Comparison of ENCODE assay signal across 27 mouse cellular contexts in the genomic region with DNA sequence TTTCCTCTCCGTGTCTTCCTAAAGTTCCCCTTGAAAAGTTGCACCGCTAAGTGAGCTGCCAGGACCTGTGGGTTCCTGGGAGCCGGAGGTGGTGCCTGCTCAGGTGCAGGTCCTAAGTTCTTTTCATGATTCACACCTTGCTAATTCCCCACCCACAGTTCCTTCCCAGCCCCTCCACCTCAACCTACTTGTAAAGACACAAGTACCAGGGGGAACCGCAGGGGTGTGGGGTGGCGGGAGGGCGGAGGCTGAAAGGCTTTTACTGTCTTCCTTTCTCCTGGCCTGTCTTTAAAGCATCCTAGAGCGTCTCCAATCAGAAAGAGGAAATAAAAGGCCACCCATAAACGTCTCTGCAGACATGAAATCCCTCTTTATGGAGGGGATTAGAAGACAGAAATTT. TPM values are rescaled to one million over a fixed set of nuclear protein-coding genes. Genes with fewer than 3 reads are reported as not detected.
A peak's percentile ranks its signal among the peaks of the same experiment; 100 is the strongest.
DNase-seq lines count a peak whose midpoint lies in the region; ATAC-seq lines count a peak whose summit lies in the region.
"Had no signal": no experiment of that assay in that cellular context is flagged by ENCODE, and none has a peak within 500 bp of the region (broad histone marks: within the 10 kb centered on the region; RNA-seq: fewer than 3 reads in every experiment).

No protein-coding gene starts in this region.

- peak; percentile 27 for DNase-seq in limb, embryonic 11.5 days (ENCODE audit: low spot score)
- no peak for DNase-seq in limb, embryonic 10.5 days (ENCODE audit: low spot score)
- DNase-seq in R1 (ENCODE audit: low read depth, low spot score), result peak; percentile 13
- peak; percentile 12 for DNase-seq in hindlimb bud, embryonic 11.5 days (ENCODE audit: extremely low spot score, low read depth, low spot score)
- DNase-seq in kidney, postnatal 25 days, result no peak
- DNase-seq: adrenal gland, postnatal 14 days; cerebellum, adult 9-10 months; gastrocnemius, postnatal 25 days; heart, adult 18-20 months; heart, postnatal 10 days; kidney, adult 8-10 months; kidney, postnatal 10 days; lung, embryonic 14.5 days; right cerebral cortex, adult 18-20 months; thymus, adult 2 months had no signal

- H3K9me3 ChIP-seq in limb, embryonic 11.5 days (ENCODE audit: control insufficient read depth, low read length), result no peaks in the 10 kb centered on the region
- H3K9me3 ChIP-seq in limb, embryonic 10.5 days (replicated peaks), result no peaks in the 10 kb centered on the region
- H3K9me3 ChIP-seq in midbrain, embryonic 16.5 days (replicated peaks; ENCODE audit: control insufficient read depth, low read length, poor library complexity, severe bottlenecking), result no peaks in the 10 kb centered on the region
- H3K9me3 ChIP-seq: forebrain, embryonic 10.5 days; heart, embryonic 12.5 days; limb, embryonic 15.5 days had no signal

- H3K4me2 ChIP-seq in limb, embryonic 11.5 days (ENCODE audit: low read depth, severe bottlenecking), result no peak overlapping the region
- no peak overlapping the region for H3K4me2 ChIP-seq in midbrain, embryonic 16.5 days (ENCODE audit: low read length)
- H3K4me2 ChIP-seq: heart, embryonic 12.5 days; limb, embryonic 15.5 days had no signal

- H3K36me3 ChIP-seq in limb, embryonic 11.5 days (ENCODE audit: control insufficient read depth, insufficient read depth, low read length), result no peaks in the 10 kb centered on the region
- no peaks in the 10 kb centered on the region for H3K36me3 ChIP-seq in limb, embryonic 10.5 days
- no peaks in the 10 kb centered on the region for H3K36me3 ChIP-seq in midbrain, embryonic 16.5 days (ENCODE audit: control insufficient read depth, insufficient read depth, low read length)
- H3K36me3 ChIP-seq: forebrain, embryonic 10.5 days; G1E; heart, embryonic 12.5 days; limb, embryonic 15.5 days had no signal

- H3K4me1 ChIP-seq in limb, embryonic 11.5 days (ENCODE audit: control insufficient read depth, insufficient read depth, low read length), result no peaks in the 10 kb centered on the region; the same call in 1 of the 2 replicates
- peaks cover 17% of the 10 kb centered on the region for H3K4me1 ChIP-seq in limb, embryonic 10.5 days
- H3K4me1 ChIP-seq in midbrain, embryonic 16.5 days (ENCODE audit: control insufficient read depth, insufficient read depth, low read length), result peaks cover 2% of the 10 kb centered on the region; the same call in 1 of the 2 replicates

- no peaks in the 10 kb centered on the region for H3K27me3 ChIP-seq in limb, embryonic 11.5 days (ENCODE audit: control insufficient read depth, insufficient read depth, low read length)
- no peaks in the 10 kb centered on the region for H3K27me3 ChIP-seq in limb, embryonic 10.5 days (ENCODE audit: low read depth, poor library complexity, severe bottlenecking)
- no peaks in the 10 kb centered on the region for H3K27me3 ChIP-seq in midbrain, embryonic 16.5 days (ENCODE audit: control insufficient read depth, insufficient read depth, low read depth, low read length)
- H3K27me3 ChIP-seq: heart, embryonic 12.5 days; limb, embryonic 15.5 days had no signal

- 11% methylated on average over 8 of the region's 8 CpGs for WGBS in limb, embryonic 11.5 days
- 24% methylated on average over 8 of the region's 8 CpGs for WGBS in limb, embryonic 10.5 days
- 29% methylated on average over 8 of the region's 8 CpGs for WGBS in midbrain, embryonic 16.5 days

- H3K9ac ChIP-seq in limb, embryonic 11.5 days (ENCODE audit: low read length), result no peak overlapping the region
- no peak overlapping the region for H3K9ac ChIP-seq in midbrain, embryonic 16.5 days (ENCODE audit: low read depth, low read length)
- H3K9ac ChIP-seq: heart, embryonic 12.5 days; limb, embryonic 15.5 days; liver, embryonic 14.5 days; lung, embryonic 14.5 days had no signal

- no peak overlapping the region for H3K4me3 ChIP-seq in limb, embryonic 11.5 days (ENCODE audit: low read depth, low read length)
- no peak overlapping the region for H3K4me3 ChIP-seq in limb, embryonic 10.5 days
- no peak overlapping the region for H3K4me3 ChIP-seq in midbrain, embryonic 16.5 days (ENCODE audit: low read depth, low read length)
- H3K4me3 ChIP-seq: forebrain, embryonic 10.5 days; heart, embryonic 12.5 days; limb, embryonic 15.5 days; myocyte had no signal

- ATAC-seq in limb, embryonic 11.5 days (ENCODE audit: insufficient number of reproducible peaks, low FRiP score, low TSS enrichment, low read depth), result no peak
- no peak for ATAC-seq in midbrain, embryonic 16.5 days
- ATAC-seq in megakaryocyte progenitor cell, adult 5-6 weeks (replicated peaks; ENCODE audit: poor library complexity), result no peak
- ATAC-seq: hindbrain, postnatal 0 days had no signal

- H3K27ac ChIP-seq in limb, embryonic 11.5 days (replicated peaks; ENCODE audit: low read depth, low read length), result no peak overlapping the region
- no peak overlapping the region for H3K27ac ChIP-seq in limb, embryonic 10.5 days
- H3K27ac ChIP-seq in midbrain, embryonic 16.5 days (ENCODE audit: low read length), result peak overlapping the region; percentile 23; the same call in 1 of the 2 replicates
- H3K27ac ChIP-seq: forebrain, embryonic 10.5 days; hindbrain, postnatal 0 days; limb, embryonic 15.5 days; liver, embryonic 14.5 days had no signal

RNA-seq across cellular contexts. Expression of gene Hsph1, which starts 52.7 kb away (rescaled TPM):
- polyA plus RNA-seq in limb, embryonic 11.5 days (2014; fragmentation: Nextera tagmentation; extraction: Ambion mirVana), result 126 and 150 TPM in 2 replicates
- 129 and 164 TPM in 2 replicates for polyA plus RNA-seq in limb, embryonic 10.5 days (2016; fragmentation: Nextera tagmentation; extraction: Ambion mirVana)
- polyA plus RNA-seq in midbrain, embryonic 16.5 days (2015; fragmentation: Nextera tagmentation; extraction: Ambion mirVana), result 103 and 128 TPM in 2 replicates
- 70.9 and 82.2 TPM in 2 replicates for total RNA-seq in megakaryocyte progenitor cell, adult 5-6 weeks (2015)
- 39.1 and 39.6 TPM in 2 replicates for total RNA-seq in megakaryocyte progenitor cell, adult 5-6 weeks (2017)

RNA-seq across cellular contexts. Expression of gene Wdr95, which starts 55.0 kb away (rescaled TPM):
- polyA plus RNA-seq in limb, embryonic 11.5 days (2014; fragmentation: Nextera tagmentation; extraction: Ambion mirVana), result not detected in 2 replicates
- polyA plus RNA-seq in limb, embryonic 10.5 days (2016; fragmentation: Nextera tagmentation; extraction: Ambion mirVana), result not detected in 2 replicates
- polyA plus RNA-seq in midbrain, embryonic 16.5 days (2015; fragmentation: Nextera tagmentation; extraction: Ambion mirVana), result 0.11 and 0.33 TPM in 2 replicates
- not detected in 2 replicates for total RNA-seq in megakaryocyte progenitor cell, adult 5-6 weeks (2015)
- total RNA-seq in megakaryocyte progenitor cell, adult 5-6 weeks (2017), result not detected in 2 replicates
- total RNA-seq: adrenal gland, postnatal 14 days; G1E; gastrocnemius, postnatal 25 days; heart, adult 18-20 months; heart, postnatal 10 days; hindbrain, postnatal 0 days; megakaryocyte-erythroid progenitor cell, adult 5-6 weeks had no signal
- polyA plus RNA-seq: forebrain, embryonic 10.5 days; G1E; hindbrain, embryonic 11.5 days; liver, embryonic 14.5 days; lung, embryonic 14.5 days; small intestine, adult 2 months had no signal

Comparison
In these comparisons a context has a peak if more than half of its experiments do, and no peak if none do; other contexts are left out.
1. DNase-seq: peak in limb, embryonic 11.5 days (single experiment), R1 (single experiment) and hindlimb bud, embryonic 11.5 days (single experiment); none in limb, embryonic 10.5 days (single experiment) and kidney, postnatal 25 days (0 of 2).